Mouse (Mus musculus): ENCODE data around the gene Rps25. TPM values are rescaled to one million over a fixed set of nuclear protein-coding genes. Genes with fewer than 3 reads are reported as not detected.
"Not testable (repeated sequence)": the region's sequence is repeated elsewhere in the genome, so short reads cannot be mapped to it uniquely, and the experiment has no call there.

Gene Rps25
- total RNA-seq, 2 experiments from 2014 or later: 584 to 735 TPM

DNA sequence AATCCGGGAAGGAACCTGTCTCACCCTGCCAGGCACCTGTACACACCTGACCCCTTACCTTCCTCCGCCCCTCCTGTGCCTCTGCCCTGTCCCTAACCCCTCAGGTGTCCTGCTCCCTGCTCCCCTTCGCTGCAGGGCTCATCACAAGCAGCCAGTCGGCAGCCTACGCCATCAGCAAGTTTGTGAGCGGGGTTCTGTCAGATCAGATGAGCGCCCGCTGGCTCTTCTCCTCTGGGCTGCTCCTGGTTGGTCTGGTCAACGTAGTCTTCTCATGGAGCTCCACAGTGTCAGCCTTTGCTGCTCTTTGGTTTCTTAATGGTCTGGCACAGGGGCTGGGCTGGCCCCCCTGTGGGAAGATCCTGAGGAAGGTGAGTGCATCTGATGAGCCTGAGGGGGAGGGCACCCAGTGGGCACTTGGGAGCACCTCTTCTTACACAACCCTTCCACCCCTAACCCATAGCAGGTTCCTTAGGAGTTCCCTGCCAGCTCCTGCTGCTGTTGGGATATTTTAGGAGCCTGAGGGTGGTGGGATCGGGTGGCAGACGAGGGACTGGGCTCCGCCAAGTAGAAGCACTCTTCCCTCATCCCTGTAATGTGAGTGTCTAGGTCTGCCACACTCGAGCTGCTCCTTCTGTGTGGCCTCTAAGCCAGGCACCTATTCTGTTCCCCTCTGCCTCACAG, 7.7 kb upstream of the Rps25 start:
- intact Hi-C loops (cut with DNase I): no loop called here
- DNase-seq: peak in 1 of 2 experiments; percentile 21

DNA sequence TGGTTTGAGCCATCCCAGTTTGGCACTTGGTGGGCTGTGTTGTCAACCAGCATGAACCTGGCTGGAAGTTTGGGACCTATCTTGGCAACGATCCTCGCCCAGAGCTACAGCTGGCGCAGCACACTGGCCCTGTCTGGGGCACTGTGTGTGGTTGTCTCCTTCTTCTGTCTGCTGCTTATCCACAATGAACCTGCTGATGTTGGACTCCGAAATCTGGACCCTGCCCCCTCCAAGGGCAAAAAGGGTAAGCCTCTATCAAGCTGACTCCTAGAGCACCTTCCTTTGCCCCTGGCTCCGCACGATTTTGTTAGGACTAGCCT, 7.2 kb upstream of the Rps25 start:
- intact Hi-C loops (cut with DNase I): no loop called here

DNA sequence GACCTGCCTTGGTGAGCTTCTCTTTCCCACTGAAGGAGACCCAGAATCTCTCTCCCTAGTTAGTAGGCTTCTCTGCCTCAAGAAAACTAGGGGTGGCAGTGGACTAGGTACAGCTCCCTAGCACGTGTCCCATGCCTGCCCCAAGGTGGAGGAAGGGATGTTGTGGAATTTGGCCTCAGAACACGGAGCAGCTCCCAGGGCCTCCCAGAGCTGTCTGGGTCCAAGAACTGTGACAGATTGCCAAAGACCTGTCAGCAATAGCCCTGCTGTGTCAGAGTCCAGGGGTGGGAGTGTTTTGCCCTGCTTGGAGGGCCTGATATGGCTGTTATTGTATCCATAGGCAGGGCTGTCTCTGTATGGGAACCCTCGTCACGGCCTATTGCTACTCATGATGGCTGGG, 5.9 kb upstream of the Rps25 start:
- intact Hi-C loops (cut with DNase I): no loop called here

More for the DNA sequence above, 7.2 kb upstream of the Rps25 start:
- DNase-seq: no peak

DNA sequence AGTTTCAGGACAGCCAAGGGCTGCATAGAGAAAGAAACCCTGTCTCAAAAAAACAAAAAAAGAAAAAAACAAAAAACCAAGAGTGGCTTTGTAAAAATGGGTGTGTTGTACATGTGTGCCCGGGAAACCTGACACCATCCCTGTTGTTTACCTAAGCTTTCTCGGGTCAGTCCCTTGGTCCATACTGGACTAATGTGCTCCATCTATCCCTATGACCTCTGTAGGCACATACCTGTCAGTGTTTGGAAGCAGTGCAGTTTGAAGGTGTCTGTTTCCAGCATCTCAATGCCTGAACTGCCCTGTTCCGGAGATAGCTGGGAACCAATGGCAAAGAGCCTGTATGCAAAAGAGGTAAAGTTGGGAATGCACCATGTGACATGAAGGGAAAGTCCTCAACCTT, 1.9 kb upstream of the Rps25 start:
- intact Hi-C loops (cut with DNase I): no loop called here
- no peak for DNase-seq

More for the DNA sequence above, 5.9 kb upstream of the Rps25 start:
- peak in 1 of 2 experiments; percentile 7 for DNase-seq

DNA sequence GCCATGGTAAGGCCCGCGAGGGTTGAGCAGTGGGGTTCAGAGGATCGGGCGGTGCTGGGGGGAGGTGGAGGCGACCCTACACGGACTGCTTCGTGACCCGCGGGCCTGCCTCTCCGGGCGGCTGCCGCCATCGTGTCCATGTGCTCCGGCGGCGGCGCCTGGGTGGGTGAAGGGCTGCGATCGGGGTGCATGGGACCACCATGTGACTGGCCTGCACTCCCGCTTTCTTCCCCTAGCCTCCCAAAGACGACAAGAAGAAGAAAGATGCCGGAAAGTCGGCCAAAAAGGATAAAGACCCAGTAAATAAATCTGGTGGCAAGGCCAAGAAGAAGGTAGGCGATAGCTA, 786 bp downstream of the Rps25 start:
- intact Hi-C loops (cut with DNase I): no loop called here
- no peak for DNase-seq

DNA sequence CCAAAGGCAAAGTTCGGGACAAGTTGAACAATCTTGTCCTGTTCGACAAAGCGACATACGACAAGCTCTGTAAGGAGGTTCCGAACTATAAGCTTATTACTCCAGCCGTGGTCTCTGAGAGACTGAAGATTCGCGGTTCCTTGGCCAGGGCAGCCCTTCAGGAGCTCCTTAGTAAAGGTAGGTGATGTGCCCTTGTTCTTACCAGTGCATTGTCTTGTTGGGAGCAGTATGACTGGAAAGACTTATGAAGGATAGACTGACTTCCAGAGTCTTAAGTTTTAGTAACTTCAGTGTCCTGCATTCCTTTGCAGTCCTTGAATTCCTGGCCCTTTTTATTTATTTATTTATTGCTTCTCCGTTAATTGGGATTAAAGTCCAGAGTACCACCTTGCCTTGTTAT, 1.8 kb downstream of the Rps25 start:
- intact Hi-C loops (cut with DNase I); DNase-seq: not testable (repeated sequence)

DNA sequence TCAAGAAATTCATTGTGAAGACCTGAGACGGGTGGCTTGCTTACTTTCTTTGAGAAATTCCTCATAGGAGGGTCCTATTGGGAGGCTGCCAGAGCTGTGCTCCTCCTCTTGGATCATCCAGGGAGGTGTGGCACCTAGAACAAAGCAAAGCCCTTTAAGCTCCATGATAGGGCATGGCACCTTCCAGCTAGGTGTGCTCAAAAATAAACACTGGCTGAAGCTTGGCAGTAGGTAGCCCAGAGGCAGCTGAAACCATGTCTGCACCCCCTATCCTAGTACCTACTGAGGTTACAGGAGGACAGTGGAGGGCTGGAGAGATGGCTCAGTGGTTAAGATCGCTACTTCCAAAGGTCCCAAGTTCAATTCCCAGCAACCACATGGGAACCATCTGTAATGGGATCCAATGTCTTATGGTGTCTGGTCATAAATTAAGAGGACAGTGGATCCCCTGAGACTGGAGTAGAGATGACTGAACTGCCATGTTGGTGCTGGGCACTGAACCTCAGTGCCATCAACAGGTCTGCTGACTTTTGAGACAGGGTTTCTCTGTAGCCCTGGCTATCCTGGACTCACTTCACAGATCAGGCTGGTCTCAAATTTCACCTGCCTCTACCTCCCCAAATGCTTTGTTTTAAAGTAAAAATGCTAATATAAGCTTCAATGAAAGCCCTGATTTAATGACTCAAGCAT, 3.9 kb downstream of the Rps25 start:
- intact Hi-C loops (cut with DNase I): no loop called here
- DNase-seq: no peak

DNA sequence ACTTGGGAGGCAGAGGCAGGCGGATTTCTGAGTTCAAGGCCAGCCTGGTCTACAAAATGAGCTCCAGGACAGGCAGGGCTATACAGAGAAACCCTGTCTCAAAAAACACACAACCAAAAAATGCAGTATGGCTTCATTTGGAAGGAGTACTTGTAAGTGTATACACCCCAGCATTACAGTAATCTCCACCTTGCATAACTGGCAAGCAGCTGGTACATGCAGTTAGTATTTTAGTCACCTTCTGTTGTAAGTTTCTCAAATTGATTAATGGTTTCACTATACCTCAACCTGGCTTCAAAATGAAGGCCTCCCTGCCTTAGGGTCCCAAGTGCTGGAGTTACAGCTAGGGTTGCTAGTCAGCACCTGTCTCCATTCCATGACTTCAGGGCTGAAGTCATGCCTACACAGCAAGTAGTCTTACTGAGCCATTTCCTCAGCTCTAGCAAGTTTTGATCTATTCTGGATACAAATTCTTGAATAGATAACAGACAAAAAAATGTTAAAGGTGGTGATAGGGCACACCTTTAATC, 4.7 kb downstream of the Rps25 start:
- intact Hi-C loops (cut with DNase I): no loop called here
- DNase-seq: no peak

DNA sequence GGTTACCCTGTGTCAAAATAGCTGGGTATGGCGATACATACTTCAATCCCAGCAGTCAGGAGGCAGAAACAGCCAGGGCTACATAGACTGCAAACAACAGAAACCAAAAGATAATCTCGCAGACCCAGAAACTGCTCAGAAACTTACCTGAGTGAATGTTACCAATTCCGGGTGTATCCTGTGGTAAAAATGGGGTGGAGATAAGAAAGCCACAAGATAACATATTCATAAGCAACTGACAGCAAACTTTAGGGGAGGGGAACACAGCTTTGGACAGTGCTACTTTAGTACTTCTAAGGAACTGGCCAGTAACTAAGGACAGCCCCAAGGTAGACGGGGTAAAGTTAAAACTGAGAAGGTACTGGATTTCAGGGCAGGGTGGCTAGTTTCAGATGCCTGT, 5.4 kb downstream of the Rps25 start:
- intact Hi-C loops (cut with DNase I): no loop called here
- no peak for DNase-seq

DNA sequence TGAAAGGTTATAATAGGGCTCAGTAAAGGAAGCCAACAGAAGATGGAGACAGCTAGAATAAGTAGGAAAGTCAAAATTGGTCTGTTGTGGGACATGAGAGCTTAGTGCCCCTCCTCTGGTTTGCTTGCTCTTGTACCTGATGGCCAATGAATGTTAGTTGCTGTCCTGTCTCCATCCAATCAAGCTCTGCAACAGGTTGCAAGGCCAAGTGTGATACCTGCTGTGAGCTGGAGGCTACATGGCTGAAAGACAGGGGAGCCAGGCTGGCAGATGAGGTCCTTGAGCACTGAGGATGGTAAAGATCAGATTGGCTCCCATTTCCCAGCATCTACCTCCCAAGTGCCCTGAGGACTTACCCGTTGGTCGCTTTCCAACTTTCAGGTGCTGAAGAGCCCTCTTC, 5.8 kb downstream of the Rps25 start:
- intact Hi-C loops (cut with DNase I): no loop called here
- DNase-seq: no peak

DNA sequence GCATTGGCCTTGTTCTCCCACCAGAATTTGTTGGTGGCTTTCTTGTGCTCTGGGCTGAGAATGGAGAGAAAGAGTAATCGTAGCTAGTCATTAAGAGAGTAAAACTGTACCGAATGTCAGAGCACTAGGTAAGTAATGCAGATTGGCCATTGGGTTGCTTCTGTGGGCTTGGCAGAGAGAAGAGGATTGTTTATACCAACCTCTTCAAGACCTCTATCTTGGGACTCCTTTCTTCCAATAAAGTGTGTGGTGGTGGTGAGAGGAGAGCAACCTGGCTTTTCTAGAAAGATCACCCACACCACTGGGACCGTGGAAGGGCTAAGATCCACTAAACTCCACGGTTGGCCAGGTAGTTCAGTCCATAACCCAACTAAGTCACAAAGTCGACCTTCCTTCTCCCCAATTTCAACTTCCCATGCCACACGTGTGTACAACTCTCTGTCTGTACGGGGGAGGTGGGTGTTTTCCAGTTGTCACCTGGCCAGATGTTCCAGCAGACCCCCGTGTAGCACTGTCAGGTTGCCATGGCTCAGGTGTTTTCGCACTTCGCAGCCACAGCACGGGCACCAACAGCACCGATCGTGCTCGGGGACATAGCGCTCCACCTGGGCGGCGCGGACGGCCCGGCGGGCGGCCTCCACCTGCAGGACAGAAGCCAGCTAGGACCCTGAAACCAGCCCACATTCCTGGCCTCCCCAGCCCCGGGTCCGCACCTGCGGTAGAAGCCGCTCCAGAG, 10.4 kb downstream of the Rps25 start:
- no peak for DNase-seq

DNA sequence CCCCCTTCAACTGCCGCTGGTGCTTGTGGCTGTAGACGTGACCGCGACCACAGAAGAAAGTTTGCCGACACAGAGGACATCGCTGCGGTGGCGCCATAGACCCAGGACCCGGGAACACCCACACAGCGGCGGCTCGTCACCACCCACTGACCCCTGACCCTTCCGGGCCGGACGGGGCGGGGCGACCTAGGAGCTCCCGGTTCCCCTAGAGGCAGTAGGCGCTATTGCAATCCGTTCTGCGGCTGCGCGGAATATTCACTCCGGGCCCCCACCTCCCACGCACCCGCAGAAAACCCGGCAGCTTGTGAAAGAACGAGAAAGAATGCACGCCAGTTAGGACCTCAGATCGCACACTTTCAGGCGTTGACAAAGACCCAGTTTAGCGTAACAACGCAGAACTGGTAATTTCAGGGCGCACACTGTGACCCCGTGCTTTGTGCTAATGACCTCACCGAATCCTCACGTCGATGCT, 11.0 kb downstream of the Rps25 start:
- intact Hi-C loops (cut with DNase I): no loop called here
- peak; percentile 94 to 95 for DNase-seq

More for the DNA sequence above, 10.4 kb downstream of the Rps25 start:
- intact Hi-C loops (cut with DNase I): no loop called here

DNA sequence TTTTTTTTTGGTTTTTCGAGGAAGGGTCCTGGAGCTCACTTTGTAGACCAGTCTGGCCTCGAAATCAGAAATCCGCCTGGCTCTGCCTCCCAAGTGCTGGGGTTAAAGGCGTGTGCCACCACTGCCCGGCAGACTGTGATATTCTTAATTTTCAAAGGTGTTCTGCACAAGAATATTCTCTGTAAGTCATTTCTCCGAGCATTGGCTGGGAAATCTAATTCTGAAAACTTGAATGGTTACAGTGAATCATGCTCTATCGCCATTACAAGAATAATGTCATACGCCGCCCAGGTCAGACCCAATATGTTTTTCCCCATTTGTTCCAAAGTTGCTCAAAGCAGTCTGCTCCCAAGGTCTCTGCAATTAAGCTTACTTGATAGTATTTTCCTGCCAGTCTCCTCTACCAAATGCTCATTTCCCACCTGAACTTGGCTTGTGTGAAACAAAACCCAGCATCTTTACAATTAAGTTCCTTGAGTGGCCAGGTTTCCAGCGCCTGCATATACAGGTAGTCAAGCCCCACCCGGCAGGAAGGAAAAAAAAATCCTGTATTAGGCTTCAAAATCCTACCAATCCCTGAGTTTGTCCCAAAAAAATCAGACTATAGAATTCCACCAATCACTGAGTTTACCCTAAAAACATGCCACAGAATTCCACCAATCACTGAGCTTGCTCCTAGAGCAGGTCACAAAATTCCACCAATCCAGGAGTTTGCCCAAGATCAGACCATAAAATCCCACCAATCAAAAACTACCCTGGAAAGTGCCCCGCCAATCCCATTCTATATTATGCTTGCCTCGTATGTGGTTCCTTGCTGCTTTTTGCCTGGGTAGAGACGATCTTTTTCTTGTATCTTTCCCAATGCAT, 11.8 kb downstream of the Rps25 start, which contains the start of gene Ccdc84:
Gene Ccdc84 (minus strand): TSS at position 51 of the 867 bp plus-strand sequence.
- intact Hi-C loops (cut with DNase I): no loop called here
- no peak for DNase-seq

DNA sequence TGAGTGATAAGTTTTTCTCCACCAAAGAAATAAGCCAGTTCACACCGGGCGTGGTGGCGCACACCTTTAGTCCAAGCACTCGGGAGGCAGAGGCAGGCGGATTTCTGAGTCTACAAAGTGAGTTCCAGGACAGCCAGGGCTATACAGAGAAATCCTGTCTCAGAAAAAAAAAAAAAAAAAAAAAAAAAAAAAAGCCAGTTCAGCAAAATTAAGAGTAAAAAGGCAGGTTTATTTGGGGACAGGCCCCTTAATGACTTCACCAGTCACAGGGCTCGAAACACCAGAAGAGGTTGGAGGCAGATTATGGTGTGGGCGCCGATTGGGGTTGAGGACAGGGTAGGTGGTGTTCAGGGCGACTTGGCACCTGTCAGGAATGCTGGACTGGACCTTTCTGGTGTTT, 12.8 kb downstream of the Rps25 start:
- DNase-seq; intact Hi-C loops (cut with DNase I): not testable (repeated sequence)

DNA sequence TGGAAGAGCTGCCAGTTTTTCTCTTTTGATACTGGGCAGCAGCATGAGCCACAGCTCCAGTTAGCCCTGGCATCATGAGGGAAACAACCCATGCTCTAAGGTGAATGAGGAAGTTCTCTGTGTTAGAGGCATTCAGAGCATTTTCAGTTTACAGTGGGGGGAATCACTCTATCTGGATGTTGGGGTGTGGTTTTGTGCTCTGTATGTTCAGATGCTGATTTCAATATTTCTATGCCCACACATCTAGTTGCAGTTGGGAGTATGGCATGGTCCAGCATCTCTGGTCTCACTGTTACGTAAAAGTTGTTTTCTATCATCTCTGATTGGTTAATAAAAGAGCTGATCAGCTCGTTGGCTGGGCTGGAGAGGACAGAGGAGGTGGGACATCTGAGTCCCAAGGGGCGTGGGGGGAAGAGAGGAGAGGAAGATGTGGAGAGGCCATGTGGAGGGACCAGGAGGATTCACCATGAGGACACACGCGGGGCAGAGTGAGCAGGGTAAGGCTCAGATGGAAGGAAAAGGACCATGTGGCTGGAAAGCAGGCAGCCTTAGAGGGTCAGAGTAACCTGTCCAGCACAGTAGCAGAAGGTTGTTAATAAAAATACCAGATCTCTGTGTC, 13.4 kb downstream of the Rps25 start:
- no peak for DNase-seq
- intact Hi-C loops (cut with DNase I): no loop called here

DNA sequence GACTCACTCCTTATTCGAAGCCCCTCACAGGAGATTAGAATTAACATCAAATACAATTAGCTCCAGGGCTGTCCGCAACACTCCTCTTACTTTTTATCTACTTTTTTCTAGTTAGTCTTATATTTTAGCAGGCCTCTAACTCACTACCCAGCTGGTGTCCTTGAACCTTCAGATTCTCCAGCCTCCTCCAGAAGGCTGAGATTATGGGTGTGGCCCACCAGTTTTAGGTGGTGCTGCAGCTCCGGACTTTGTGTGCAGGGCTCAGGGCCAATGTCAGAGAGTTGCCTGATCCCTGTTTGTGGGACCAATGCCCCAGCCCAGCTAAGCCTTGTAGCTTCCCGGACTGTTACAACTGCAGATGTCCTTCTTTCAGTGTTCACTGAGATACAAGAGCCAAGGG, 16.6 kb downstream of the Rps25 start:
- DNase-seq: no peak
- intact Hi-C loops (cut with DNase I): no loop called here

DNA sequence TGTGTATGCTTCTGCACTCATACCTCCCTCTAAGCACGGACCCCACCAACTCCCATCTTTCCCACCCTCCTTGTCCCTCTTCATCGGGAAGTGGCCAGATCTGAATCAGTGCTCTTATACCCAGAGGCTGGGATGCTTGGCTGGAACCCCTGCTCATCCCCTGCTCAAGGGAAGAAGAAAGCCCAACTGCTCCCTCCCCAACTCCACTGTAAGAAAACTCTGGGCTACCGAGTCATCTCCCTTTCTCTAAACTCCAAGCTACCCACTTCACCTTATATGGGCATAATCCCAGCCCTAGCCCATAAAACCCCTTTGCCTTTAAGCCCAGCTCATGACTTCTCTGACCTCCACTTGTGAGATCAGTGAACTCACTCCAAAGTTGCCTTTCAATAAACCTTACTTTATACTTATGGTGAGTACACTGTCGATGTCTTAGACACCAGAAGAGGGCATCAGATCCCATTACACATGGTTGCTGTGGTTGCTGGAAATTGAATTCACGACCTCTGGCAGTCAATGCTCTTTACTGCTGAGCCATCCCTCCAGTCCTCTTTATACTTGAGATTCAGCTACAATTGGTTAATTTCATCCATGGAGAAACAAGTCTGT, 25.7 kb downstream of the Rps25 start:
- intact Hi-C loops (cut with DNase I): no loop called here

DNA sequence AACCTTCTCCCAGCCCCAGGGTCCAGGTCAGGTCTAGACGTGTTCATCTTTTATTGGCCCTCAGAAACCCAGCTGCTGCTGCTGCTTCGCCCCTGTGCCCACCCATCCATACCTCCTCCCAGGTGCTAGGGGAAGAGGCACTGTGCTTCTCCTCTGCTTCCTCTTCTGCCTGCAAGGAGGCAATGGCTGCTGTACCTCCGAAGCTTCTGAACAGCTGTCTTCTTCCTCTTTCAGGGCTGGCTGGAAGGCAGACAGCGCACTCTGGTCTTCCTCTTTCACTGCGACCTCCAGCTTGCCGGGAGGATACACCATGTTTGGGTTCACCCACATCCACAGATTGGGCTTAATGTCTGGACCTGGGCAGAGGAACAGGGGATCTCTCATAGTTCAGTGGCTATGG, 28.8 kb downstream of the Rps25 start:
- DNase-seq: no peak
- intact Hi-C loops (cut with DNase I): no loop called here

More for the DNA sequence above, 25.7 kb downstream of the Rps25 start:
- no peak for DNase-seq

DNA sequence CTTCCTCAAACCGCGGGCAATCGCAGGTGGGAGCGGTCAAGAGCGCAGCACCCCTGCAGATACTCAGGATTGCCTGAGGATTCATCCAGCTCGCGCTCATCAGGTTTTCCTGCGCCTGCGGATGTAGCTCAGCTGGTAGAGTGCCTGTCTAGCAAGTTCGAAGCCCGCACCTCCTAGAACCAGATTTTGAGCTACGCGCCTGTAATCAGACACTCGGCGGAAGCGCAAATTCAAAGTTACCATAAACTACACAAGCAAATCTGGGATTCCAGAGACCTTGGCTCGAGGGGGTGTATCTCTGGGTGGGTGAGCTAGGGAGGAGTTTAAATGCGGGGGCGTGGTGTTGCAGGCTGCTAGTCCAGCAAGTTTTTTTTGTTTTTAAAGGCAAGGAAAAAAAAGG, 34.0 kb downstream of the Rps25 start, which contains the start of gene Foxr1:
Gene Foxr1 (minus strand): TSS at position 176 of the 400 bp plus-strand sequence.
- DNase-seq: no peak
- intact Hi-C loops (cut with DNase I): no loop called here
